Mouse (Mus musculus) cerebellum, adult 2 months (tissue): Measurements from ENCODE around the gene Gucy2g. TPM values are rescaled to one million over a fixed set of nuclear protein-coding genes. Genes with fewer than 3 reads are reported as not detected.

Experiments
- DNase-seq, 2 experiments: peaks; one replicate each; pipeline ENCODE4 v3.0.0; 2021
- H3K27ac ChIP-seq: fragments of 200-500 bp; 2 replicates; pipeline ENCODE4 v1.5.1; 2012; ENCODE audit warnings: low read length, control low read depth, inconsistent platforms; ENCODE audit not compliant: insufficient read depth
- H3K27me3 ChIP-seq: fragments of 200-500 bp; 2 replicates; pipeline ENCODE4 v1.6.1; 2012; ENCODE audit warnings: inconsistent platforms, mild to moderate bottlenecking, low read length, moderate library complexity; ENCODE audit not compliant: control insufficient read depth, insufficient read depth
- H3K4me1 ChIP-seq: fragments of 200-500 bp; 2 replicates; pipeline ENCODE4 v1.6.1; 2011; ENCODE audit warnings: low read length; ENCODE audit not compliant: control insufficient read depth, insufficient read depth
- H3K4me3 ChIP-seq: fragments of 200-500 bp; replicated peaks from 2 replicates; pipeline ENCODE3; 2011; ENCODE audit warnings: mild to moderate bottlenecking, low read depth, low read length, control low read depth; ENCODE audit not compliant: insufficient read depth
- CTCF ChIP-seq: fragments of 200-500 bp; IDR thresholded peaks from 2 replicates; pipeline ENCODE4 v1.5.1; 2011; ENCODE audit warnings: low read depth, mild to moderate bottlenecking, control low read depth, low read length, moderate library complexity, borderline replicate concordance; ENCODE audit not compliant: insufficient read depth
- POLR2A ChIP-seq: fragments of 200-500 bp; IDR thresholded peaks from 2 replicates; pipeline ENCODE4 v1.6.1; 2011; ENCODE audit warnings: low read length, control low read depth, borderline replicate concordance; ENCODE audit not compliant: insufficient read depth
- WGBS: fragments of 180-500 bp; shearing (Covaris S2); methylation state at CpG from one replicate; pipeline ENCODE4 v1.1.7; 2018; 5-methylcytosine and 5-hydroxymethylcytosine counted together
- polyA plus RNA-seq: library from polyadenylated mRNA; depleted of rRNA; stranded (reverse); fragments of >200 nt; gene quantifications from 2 replicates; pipeline ENCODE4 v1.2.3, GENCODE M21; 2012

Gucy2g gene
- polyA plus RNA-seq, 1 experiment, result 0.10 TPM

DNA sequence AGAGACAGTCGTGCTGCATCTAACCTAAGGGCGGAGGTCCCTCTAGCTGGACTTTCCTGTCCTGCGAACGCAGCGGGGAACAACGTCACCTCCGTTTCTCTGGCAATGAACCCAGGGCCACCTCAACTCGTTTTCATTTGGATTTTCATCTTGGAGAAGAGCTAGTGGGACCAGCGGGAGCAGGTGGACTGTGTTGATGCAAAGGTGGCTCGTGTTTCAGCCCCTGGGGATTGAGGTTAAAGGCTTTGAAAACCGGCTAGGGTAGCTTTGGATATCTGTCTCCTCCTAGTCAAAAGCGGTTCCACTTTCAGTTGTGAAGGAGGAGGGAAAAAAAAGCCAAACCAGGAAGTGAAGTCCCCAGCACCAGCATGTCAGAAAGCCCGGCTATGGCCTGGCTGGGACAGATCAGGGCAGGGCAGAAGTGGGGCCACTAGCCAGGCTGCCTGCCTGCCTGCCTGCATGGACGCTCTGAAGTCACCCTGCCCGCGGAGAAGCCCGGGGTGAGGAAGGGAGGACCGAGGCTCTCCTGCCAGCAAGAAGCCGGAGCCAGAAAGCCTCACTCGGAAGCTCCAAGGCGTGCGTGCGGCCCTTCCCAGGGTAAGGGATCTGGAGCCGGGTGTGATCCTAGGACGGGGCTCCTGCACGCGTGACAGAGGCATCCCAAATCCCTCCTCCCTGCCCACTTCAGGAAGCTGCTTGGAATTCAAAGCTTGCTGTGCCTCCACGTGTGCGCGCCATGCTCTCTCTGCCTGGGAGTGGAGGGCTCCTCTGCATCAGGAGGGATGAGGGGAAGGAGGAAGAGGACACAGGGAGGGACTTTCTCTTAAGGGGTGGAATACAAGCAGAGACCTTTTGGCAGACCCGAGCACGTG lies 12.8 kb upstream of the Gucy2g start:
- H3K27me3 ChIP-seq, result no peaks in the 10 kb centered on the region
- H3K27ac ChIP-seq, result peak overlapping the region; percentile 63
- no peaks in the 10 kb centered on the region for H3K4me1 ChIP-seq
- DNase-seq, result peak; percentile 64 to 69
- WGBS, result under 1% methylated on average over 32 of the region's 32 CpGs
- peak overlapping the region; percentile 54 for H3K4me3 ChIP-seq
- TF ChIP-seq CTCF (no peak), POLR2A (peak; percentile 37; the same call in 1 of the 2 replicates)

DNA sequence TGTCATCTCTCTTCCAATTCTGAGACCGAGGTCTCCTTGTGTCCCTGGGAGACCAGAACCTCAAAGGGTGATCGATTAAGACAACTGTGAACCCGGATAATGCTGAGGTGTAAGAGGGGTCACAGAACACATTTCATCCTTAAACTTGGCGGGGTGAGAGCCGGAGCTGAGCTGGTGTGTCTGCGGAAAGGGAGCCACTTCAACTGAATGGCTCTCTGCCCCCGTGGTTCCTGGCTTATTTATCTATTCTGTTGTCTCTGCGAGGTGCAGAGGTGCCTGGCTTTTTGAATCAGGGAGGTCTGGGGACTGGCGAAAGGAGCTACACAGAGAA lies 12.2 kb upstream of the Gucy2g start:
- Histone ChIP-seq H3K27me3 (no peaks in the 10 kb centered on the region), H3K4me3 (peak overlapping the region; percentile 54), H3K27ac (peak overlapping the region; percentile 63), H3K4me1 (no peaks in the 10 kb centered on the region)
- whole genome bisulfite sequencing, result 3% methylated on average over 9 of the region's 9 CpGs
- TF ChIP-seq CTCF, result no peak
- TF ChIP-seq POLR2A, result no peak
- no peak for DNase-seq

DNA sequence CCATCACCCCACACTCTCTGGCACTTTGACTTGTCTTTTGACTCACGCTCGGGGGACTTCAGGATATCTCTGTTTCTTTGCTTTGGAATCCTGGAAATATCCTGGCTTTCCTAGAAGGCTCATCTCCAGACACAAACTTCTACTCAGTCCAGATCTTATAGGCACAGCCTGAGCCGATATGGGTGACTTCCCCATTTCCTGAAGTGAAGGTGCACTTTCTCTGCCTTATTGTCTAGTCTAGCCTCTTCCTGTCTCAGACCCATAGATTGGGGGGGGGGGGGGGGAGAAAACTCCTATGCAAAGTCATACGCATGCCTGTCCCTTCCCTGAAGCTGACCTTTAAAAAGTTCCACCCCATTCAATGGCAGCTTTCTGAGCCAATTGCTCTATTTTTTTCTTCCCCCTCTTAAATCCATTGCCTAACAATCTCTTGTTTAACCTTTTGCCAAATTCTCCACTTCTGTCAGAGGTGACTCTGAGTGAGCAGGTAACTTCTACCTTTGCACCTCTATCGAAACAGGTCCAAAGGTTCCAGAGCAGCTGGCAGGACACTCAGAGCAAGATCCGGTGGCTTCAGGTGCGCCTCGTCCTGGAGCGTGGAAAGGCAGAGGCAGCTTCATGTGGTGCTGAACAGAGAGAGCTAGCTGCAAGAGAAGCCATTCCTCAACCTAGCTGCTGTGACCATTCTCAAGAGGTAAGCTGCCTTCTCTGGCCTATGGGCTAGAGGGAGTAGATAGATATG lies 10.5 kb upstream of the Gucy2g start, which contains the start of gene Acsl5:
Gene Acsl5, plus strand, starts transcription at position 556 of the 742 bp plus-strand sequence.
- TF ChIP-seq CTCF, result no peak
- TF ChIP-seq POLR2A, result no peak
- no peak for DNase-seq
- Histone ChIP-seq H3K4me3 (no peak within 1 kb of the TSS), H3K4me1 (no peaks in the 10 kb centered on the region), H3K27me3 (no peaks in the 10 kb centered on the region), H3K27ac (no peak within 1 kb of the TSS)
- 98% methylated on average over 9 of the region's 9 CpGs for WGBS

DNA sequence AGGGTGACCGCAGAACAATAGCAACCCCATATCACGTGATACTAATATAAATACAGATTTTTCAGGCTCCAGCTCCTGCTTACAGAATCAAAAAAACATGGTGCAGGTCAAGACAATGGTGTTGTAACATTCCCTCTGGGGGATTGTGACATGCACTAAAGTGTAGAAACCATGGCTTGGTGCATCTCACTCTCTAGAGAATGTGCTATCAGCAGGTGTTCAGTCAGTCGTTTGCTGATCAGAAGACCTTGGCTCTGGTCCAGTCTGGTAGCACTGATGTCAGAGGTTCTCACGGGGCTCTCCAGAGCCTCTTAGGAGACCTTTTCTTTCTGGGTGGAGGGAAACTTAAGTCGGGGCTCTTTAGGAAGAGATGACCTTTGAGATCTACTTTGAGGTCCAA lies 9.4 kb upstream of the Gucy2g start:
- Histone ChIP-seq H3K4me3 (no peak overlapping the region), H3K27ac (no peak overlapping the region), H3K27me3 (no peaks in the 10 kb centered on the region), H3K4me1 (no peaks in the 10 kb centered on the region)
- WGBS, result 70% methylated on average over 5 of the region's 5 CpGs
- TF ChIP-seq POLR2A (no peak), CTCF (no peak)
- DNase-seq, result no peak

DNA sequence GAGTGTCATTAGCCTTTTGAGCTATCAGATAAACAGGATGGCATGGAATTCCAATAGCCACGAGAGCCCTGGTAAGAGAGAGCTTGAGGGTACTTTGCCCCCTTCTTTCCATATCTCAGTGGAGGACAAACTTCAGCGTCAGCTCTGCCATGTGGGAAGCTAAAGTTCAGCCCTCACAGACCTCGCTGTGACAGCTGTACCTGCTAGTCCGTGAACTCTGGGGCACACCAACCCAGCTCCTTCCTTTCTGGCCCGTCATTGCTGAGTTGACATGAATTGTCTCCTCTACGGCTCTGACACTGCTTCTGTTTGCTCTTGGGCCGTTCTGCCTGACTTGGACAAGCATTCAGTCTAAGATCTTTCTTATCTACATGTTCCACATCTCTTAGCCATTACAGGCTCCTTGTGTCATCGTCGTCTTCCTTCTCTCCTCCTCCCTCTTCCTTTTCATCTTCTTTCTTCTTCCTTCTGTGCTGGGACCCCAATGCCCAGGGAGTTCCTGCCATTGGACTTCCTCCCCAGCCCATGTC lies 7.0 kb upstream of the Gucy2g start:
- Histone ChIP-seq H3K27me3 (no peaks in the 10 kb centered on the region), H3K4me1 (no peaks in the 10 kb centered on the region), H3K4me3 (no peak overlapping the region), H3K27ac (no peak overlapping the region)
- DNase-seq, result no peak
- TF ChIP-seq POLR2A (no peak), CTCF (no peak)
- 73% methylated on average over 9 of the region's 9 CpGs for WGBS

DNA sequence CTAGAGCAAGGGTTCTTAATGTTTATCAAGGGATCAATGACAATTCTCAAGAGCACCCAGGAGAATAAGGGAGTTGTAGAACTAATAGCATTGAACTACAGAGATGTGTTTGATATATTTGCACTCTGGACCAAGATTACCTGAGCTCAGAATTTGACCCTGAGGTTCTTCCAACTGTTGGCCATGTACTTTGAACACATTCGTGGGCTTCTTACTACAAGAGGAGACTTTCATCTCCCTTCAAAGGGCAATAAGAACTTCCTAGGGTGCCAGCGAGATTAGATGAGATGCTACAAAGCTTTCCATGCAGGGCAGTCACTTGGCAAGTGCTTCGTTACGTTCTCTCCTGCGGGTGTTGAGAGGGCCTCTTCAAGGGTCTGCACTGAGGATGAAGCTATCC lies 6.5 kb upstream of the Gucy2g start:
- DNase-seq, result no peak
- Histone ChIP-seq H3K27me3 (no peaks in the 10 kb centered on the region), H3K4me1 (no peaks in the 10 kb centered on the region), H3K27ac (no peak overlapping the region), H3K4me3 (no peak overlapping the region)
- 85% methylated on average over 5 of the region's 5 CpGs for WGBS
- no peak for TF ChIP-seq POLR2A
- TF ChIP-seq CTCF, result no peak

DNA sequence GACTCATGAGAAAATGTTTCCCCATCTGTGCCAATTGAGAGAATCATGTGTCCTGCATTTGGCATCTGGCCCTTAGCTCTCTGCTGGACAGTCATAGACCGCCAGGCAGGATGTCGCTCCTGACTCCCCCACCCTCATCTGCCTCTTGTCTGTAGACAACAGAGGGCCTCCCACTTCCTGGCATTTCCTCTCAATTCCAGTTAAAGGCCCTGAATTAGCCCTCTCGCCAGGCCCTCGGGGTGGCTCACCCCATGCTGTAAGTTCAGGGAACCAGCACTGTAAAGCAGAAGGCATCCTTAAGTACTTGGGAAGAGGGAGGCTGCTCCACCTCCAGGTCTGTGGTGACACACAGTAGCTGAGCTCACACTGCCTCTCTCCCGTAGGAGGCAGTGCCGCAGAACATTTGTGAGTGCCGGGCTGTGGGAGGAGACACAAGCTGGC lies 3.8 kb upstream of the Gucy2g start:
- no peaks in the 10 kb centered on the region for H3K4me1 ChIP-seq
- H3K27me3 ChIP-seq, result no peaks in the 10 kb centered on the region
- no peak overlapping the region for H3K4me3 ChIP-seq
- no peak overlapping the region for H3K27ac ChIP-seq
- DNase-seq, result peak in 1 of 2 experiments; percentile 9
- TF ChIP-seq CTCF (no peak), POLR2A (no peak)
- WGBS, result 6% methylated on average over 7 of the region's 7 CpGs

DNA sequence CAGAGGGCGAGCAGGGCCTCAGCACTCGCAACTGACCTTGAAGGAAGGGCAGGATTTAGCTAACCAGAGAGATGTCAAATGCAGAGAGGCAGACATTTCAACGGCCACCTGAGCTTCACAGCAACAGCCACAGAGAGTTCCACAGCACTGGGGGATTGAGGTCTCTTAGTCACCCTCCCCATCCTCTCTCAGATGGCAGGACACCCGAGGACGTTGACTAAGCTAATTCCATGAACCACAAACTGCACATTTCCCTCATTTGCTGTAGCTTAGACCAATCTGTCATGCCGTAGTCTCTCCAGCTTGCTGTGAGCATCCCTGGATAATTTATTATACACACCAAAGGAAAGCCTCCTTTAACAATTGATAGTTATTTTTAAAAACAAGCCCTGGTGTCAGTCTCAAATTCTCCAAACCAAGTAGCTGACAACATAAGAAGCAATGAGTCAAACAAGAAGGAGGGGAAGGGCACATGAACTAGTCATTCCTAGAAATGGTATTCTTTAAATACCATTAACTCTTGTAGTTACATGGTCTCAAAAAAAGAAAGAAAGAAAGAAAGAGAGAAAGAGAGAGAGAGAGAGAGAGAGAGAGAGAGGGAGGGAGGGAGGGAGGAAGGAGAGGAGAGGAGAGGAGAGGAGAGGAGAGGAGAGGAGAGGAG lies 1.1 kb downstream of the Gucy2g start:
- no peak for TF ChIP-seq CTCF
- TF ChIP-seq POLR2A, result no peak
- Histone ChIP-seq H3K4me1 (no peaks in the 10 kb centered on the region), H3K4me3 (no peak overlapping the region), H3K27me3 (no peaks in the 10 kb centered on the region), H3K27ac (no peak overlapping the region)
- no peak for DNase-seq
- 81% methylated on average over 6 of the region's 6 CpGs for WGBS
